Mouse (Mus musculus): ENCODE measurements around the gene Pde3a. TPM values are rescaled to one million over a fixed set of nuclear protein-coding genes. Genes with fewer than 3 reads are reported as not detected.

The Pde3a gene
- polyA plus RNA-seq, 2 experiments: 0.45 to 0.86 TPM

DNA sequence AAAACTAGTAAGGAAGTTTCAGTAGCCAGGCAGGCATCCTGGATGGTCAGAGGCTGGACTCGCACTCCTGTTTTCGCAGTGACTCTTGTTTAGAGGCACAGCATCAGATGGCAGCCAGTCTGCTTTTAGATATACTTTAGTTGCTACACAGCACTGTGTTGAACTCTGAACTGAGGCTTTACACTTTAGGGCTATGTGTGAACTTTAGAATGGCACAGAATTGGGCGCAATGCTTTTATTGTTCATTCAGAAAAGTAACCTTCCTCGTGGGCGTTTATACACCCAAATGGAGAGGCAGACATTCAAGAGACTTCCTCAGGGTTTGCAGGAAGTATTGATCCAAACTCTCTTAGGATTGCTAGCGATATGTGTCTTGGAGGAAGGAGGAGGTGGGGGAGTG lies 1.9 kb downstream of the Pde3a start:
- ATAC-seq (ENCODE audit: insufficient read depth) (no peak), DNase-seq (ENCODE audit: low read depth in 3 of 3, low spot score in 3 of 3) (no peak)
- Histone ChIP-seq H3K9me3 (ENCODE audit: control insufficient read depth, low read length) (no peaks in the 10 kb centered on the region), H3K4me2 (ENCODE audit: low read depth) (no peak overlapping the region), H3K9ac (replicated peaks) (no peak overlapping the region), H3K36me3 (replicated peaks; ENCODE audit: control insufficient read depth, insufficient read depth, low read depth) (no peaks in the 10 kb centered on the region), H3K4me3 (ENCODE audit: insufficient read depth in 1 of 2, low read depth in 2 of 2, low read length in 2 of 2) (no peak overlapping the region; a peak in 1 of 4 replicates), H3K4me1 (replicated peaks; ENCODE audit: control insufficient read depth in 2 of 2, insufficient read depth in 2 of 2, low read length in 1 of 2) (no peaks in the 10 kb centered on the region), H3K27ac (no peak overlapping the region), H3K27me3 (ENCODE audit: control insufficient read depth, insufficient read depth, low read length) (peaks cover 20% of the 10 kb centered on the region)
- TF ChIP-seq CTCF (IDR thresholded peaks at IDR 0.05; ENCODE audit: low read depth) (no peak), EP300 (IDR thresholded peaks at IDR 0.05; ENCODE audit: low read depth) (no peak)
- WGBS (ENCODE audit: insufficient replicate concordance): 41% methylated on average over 6 of the region's 6 CpGs

DNA sequence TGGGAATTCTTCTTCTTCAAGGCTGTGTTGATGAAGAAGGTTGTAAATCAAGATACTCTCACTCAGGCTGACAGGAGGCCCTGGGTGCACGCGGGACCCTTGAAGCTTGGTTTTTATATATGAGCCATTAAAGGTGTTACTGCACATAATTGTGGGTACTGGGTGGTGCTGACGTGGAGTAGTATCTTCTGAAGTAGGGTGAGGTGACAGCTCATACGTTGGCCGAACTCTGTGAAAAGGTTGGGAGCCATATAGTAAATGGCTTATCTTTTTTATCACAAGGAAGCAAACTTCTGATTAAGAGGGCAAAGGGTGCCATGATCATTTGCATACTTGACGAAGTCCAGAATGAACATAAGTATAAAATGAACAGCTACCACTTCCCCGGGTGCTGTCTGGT lies 3.5 kb downstream of the Pde3a start:
- ATAC-seq (ENCODE audit: insufficient read depth): no peak
- no peak overlapping the region for H3K4me2 ChIP-seq (ENCODE audit: low read depth)
- no peak overlapping the region for H3K4me3 ChIP-seq (ENCODE audit: insufficient read depth in 1 of 2, low read depth in 2 of 2, low read length in 2 of 2)
- H3K9ac ChIP-seq (replicated peaks): no peak overlapping the region
- no peaks in the 10 kb centered on the region for H3K4me1 ChIP-seq (replicated peaks; ENCODE audit: control insufficient read depth in 2 of 2, insufficient read depth in 2 of 2, low read length in 1 of 2)
- WGBS (ENCODE audit: insufficient replicate concordance): 63% methylated on average over 7 of the region's 7 CpGs
- no peaks in the 10 kb centered on the region for H3K36me3 ChIP-seq (replicated peaks; ENCODE audit: control insufficient read depth, insufficient read depth, low read depth)
- DNase-seq (ENCODE audit: low read depth in 3 of 3, low spot score in 3 of 3): no peak
- no peaks in the 10 kb centered on the region for H3K9me3 ChIP-seq (ENCODE audit: control insufficient read depth, low read length)
- H3K27me3 ChIP-seq (ENCODE audit: control insufficient read depth, insufficient read depth, low read length): peaks cover 20% of the 10 kb centered on the region
- no peak overlapping the region for H3K27ac ChIP-seq
- no peak for TF ChIP-seq EP300 (IDR thresholded peaks at IDR 0.05; ENCODE audit: low read depth)
- no peak for TF ChIP-seq CTCF (IDR thresholded peaks at IDR 0.05; ENCODE audit: low read depth)

GRCm38 (mm10) chr6:141254956-141255355 lies 5.9 kb downstream of the Pde3a start:
- Histone ChIP-seq H3K4me1 (replicated peaks; ENCODE audit: control insufficient read depth in 2 of 2, insufficient read depth in 2 of 2, low read length in 1 of 2) (no peaks in the 10 kb centered on the region), H3K4me2 (ENCODE audit: low read depth) (no peak overlapping the region), H3K4me3 (ENCODE audit: insufficient read depth in 1 of 2, low read depth in 2 of 2, low read length in 2 of 2) (no peak overlapping the region), H3K27me3 (ENCODE audit: control insufficient read depth, insufficient read depth, low read length) (peaks cover 10% of the 10 kb centered on the region), H3K27ac (no peak overlapping the region), H3K36me3 (replicated peaks; ENCODE audit: control insufficient read depth, insufficient read depth, low read depth) (no peaks in the 10 kb centered on the region), H3K9me3 (ENCODE audit: control insufficient read depth, low read length) (no peaks in the 10 kb centered on the region), H3K9ac (replicated peaks) (no peak overlapping the region)
- WGBS (ENCODE audit: insufficient replicate concordance): 50% methylated on average over 4 of the region's 4 CpGs
- ATAC-seq (ENCODE audit: insufficient read depth) (no peak), DNase-seq (ENCODE audit: low read depth in 3 of 3, low spot score in 3 of 3) (no peak)
- TF ChIP-seq EP300 (IDR thresholded peaks at IDR 0.05; ENCODE audit: low read depth): no peak
- no peak for TF ChIP-seq CTCF (IDR thresholded peaks at IDR 0.05; ENCODE audit: low read depth)

GRCm38 (mm10) chr6:141256896-141257295 lies 7.8 kb downstream of the Pde3a start:
- Histone ChIP-seq H3K9ac (replicated peaks) (no peak overlapping the region), H3K36me3 (replicated peaks; ENCODE audit: control insufficient read depth, insufficient read depth, low read depth) (no peaks in the 10 kb centered on the region), H3K9me3 (ENCODE audit: control insufficient read depth, low read length) (no peaks in the 10 kb centered on the region), H3K27me3 (ENCODE audit: control insufficient read depth, insufficient read depth, low read length) (no peaks in the 10 kb centered on the region), H3K27ac (no peak overlapping the region), H3K4me1 (replicated peaks; ENCODE audit: control insufficient read depth in 2 of 2, insufficient read depth in 2 of 2, low read length in 1 of 2) (no peaks in the 10 kb centered on the region), H3K4me2 (ENCODE audit: low read depth) (no peak overlapping the region), H3K4me3 (ENCODE audit: insufficient read depth in 1 of 2, low read depth in 2 of 2, low read length in 2 of 2) (no peak overlapping the region)
- DNase-seq (ENCODE audit: low read depth in 3 of 3, low spot score in 3 of 3) (no peak), ATAC-seq (ENCODE audit: insufficient read depth) (no peak)
- no peak for TF ChIP-seq EP300 (IDR thresholded peaks at IDR 0.05; ENCODE audit: low read depth)
- no peak for TF ChIP-seq CTCF (IDR thresholded peaks at IDR 0.05; ENCODE audit: low read depth)
- 62% methylated on average over 8 of the region's 8 CpGs for WGBS (ENCODE audit: insufficient replicate concordance)

GRCm38 (mm10) chr6:141257434-141258202 lies 8.5 kb downstream of the Pde3a start:
- H3K4me1 ChIP-seq (replicated peaks; ENCODE audit: control insufficient read depth in 2 of 2, insufficient read depth in 2 of 2, low read length in 1 of 2): no peaks in the 10 kb centered on the region
- H3K36me3 ChIP-seq (replicated peaks; ENCODE audit: control insufficient read depth, insufficient read depth, low read depth): no peaks in the 10 kb centered on the region
- H3K4me2 ChIP-seq (ENCODE audit: low read depth): no peak overlapping the region
- H3K9ac ChIP-seq (replicated peaks): no peak overlapping the region
- H3K4me3 ChIP-seq (ENCODE audit: insufficient read depth in 1 of 2, low read depth in 2 of 2, low read length in 2 of 2): no peak overlapping the region
- no peak for DNase-seq (ENCODE audit: low read depth in 3 of 3, low spot score in 3 of 3)
- ATAC-seq (ENCODE audit: insufficient read depth): no peak
- 63% methylated on average over 6 of the region's 6 CpGs for WGBS (ENCODE audit: insufficient replicate concordance)
- TF ChIP-seq EP300 (IDR thresholded peaks at IDR 0.05; ENCODE audit: low read depth): no peak
- TF ChIP-seq CTCF (IDR thresholded peaks at IDR 0.05; ENCODE audit: low read depth): no peak
- no peaks in the 10 kb centered on the region for H3K9me3 ChIP-seq (ENCODE audit: control insufficient read depth, low read length)
- no peak overlapping the region for H3K27ac ChIP-seq
- H3K27me3 ChIP-seq (ENCODE audit: control insufficient read depth, insufficient read depth, low read length): no peaks in the 10 kb centered on the region

Data from liver, embryonic 14.5 days (tissue).